Mouse (Mus musculus) c-Kit-positive CD71-negative TER-119-negative erythroid progenitor cells, embryonic 14.5 days (primary cell): ENCODE measurements around the gene Pum1.

ENCODE experiments used
- DNase-seq: peaks from one replicate; pipeline ENCODE4 v3.0.0-alpha.2; 2013; ENCODE audit warnings: low read depth

Gene Pum1

DNA sequence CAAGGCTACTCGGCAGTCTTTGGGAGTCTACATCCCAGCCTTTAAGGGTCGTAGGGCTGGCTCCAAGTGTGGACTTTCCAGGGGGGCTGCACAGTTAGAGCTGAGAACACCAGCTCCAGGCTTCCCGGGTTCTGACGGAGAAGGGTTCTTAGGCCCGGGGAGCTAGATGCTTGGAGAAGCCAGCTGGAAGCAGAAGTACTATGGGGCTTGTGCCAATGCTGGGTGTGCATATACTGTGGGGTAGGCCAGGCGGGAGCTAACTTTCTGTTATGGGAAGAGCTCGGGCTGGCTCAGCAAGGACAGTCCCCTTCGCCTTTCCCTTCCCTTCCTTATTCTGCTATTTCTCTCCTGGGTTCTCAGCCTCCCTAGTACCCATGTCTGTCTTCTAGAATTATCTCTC is 152.7 kb downstream of the Pum1 start:
- no peak for DNase-seq

- no peak for DNase-seq
Measured at GRCm38 (mm10) chr4:130819806-130820205, 156.7 kb downstream of the Pum1 start.

DNA sequence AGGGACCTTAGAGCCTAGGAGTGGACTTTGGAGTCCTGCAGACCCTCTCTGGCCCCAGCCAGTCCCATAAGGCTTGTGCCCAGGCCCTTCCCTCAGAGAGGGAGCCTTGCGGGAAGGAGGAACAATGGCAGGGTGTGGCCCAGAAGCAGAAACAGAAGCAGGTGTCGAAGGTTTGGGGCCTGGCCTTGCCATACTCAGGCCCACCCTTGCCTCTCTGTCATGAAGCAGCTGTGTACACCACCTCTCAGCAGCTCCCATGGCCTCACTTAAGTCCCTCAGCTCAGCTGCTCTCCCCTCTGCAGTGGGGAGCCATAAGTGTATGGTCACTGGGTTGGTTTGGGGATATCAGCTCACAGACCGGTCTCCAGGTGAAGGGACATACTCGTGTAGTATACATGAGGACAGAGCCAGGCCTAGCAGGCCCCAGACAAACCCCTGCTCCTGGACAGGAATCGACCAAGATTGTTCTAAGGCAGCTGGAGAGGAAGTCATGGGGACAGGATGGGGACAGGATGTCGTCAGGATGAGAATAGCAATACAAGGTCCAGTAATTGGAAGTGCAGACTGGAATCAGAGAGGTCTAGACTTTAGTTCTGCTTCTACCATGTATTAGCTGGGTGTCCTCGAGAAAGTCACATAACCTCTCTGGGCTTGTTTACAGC is 157.6 kb downstream of the Pum1 start:
- DNase-seq, result no peak

DNA sequence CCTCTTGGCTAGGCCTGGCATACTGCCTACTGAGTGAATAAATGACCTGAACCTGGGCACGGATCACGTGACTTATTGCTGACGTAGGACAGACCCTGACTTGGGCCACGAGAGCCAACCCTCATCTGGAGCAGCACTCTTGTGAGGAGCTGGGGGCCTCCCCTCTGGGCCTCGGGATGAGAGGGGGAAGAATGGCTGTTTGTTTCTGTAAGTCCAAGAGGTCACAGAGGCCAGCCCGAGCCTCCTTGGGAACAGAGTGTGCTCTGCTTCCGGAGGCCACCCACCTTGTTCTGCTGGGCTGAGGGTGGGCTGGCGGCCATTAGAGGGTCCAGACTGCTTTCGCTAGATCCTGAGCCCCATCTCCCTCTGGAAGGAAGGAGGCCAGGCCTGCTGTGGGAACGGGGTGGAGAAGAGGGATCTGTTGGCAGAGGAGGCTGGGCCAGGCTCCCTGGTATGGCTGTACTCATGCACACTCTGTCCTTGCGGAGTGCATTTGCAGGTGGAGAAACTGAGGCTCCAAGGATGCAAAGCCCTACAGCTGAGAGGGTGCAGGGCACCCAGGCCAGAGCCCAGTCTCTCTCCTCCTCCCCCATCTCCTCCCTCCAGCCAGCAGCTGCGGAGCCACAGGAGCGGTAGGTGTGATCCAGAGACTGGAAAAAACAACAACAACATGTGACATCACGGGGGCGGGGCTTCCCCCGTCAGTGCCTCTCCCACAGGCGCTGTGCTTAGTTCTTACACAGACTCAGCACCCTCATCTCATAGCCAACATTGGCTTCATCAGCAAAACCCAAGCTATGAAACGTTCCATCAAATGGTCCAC is 165.9 kb downstream of the Pum1 start:
- no peak for DNase-seq
